Mouse (Mus musculus) liver, embryonic 15.5 days (tissue): Measurements from ENCODE around the gene Runx3. TPM values are rescaled to one million over a fixed set of nuclear protein-coding genes. Genes with fewer than 3 reads are reported as not detected.

ENCODE experiments used
- ATAC-seq: fragments of 200-750 bp; cut with Nextera tagmentation; 2 replicates; pipeline ENCODE4 v1.8.0; 2017; ENCODE audit warnings: moderate number of reproducible peaks, mild to moderate bottlenecking, moderate library complexity; ENCODE audit not compliant: insufficient read depth
- H3K27ac ChIP-seq: fragments of 300-500 bp; sonication (generic); replicated peaks from 2 replicates; pipeline ENCODE4 v1.5.1; 2015; ENCODE audit warnings: mild to moderate bottlenecking, inconsistent platforms
- H3K27me3 ChIP-seq: fragments of 300-500 bp; sonication (generic); 2 replicates; pipeline ENCODE4 v1.6.1; 2015; ENCODE audit warnings: mild to moderate bottlenecking, inconsistent platforms
- H3K36me3 ChIP-seq: fragments of 300-500 bp; sonication (generic); replicated peaks from 2 replicates; pipeline ENCODE4 v1.6.1; 2015; ENCODE audit warnings: moderate library complexity, mild to moderate bottlenecking, inconsistent platforms
- H3K4me1 ChIP-seq: fragments of 300-500 bp; sonication (generic); replicated peaks from 2 replicates; pipeline ENCODE4 v1.6.1; 2015; ENCODE audit warnings: inconsistent platforms
- H3K4me2 ChIP-seq: fragments of 300-500 bp; sonication (generic); 2 replicates; pipeline ENCODE4 v1.6.1; 2015; ENCODE audit warnings: moderate library complexity, mild to moderate bottlenecking, inconsistent platforms
- H3K4me3 ChIP-seq: fragments of 300-500 bp; sonication (generic); replicated peaks from 2 replicates; pipeline ENCODE4 v1.5.1; 2015; ENCODE audit warnings: mild to moderate bottlenecking, inconsistent platforms
- H3K9ac ChIP-seq: fragments of 300-500 bp; sonication (generic); 2 replicates; pipeline ENCODE4 v1.6.1; 2015; ENCODE audit warnings: moderate library complexity, mild to moderate bottlenecking, inconsistent platforms
- H3K9me3 ChIP-seq: fragments of 300-500 bp; sonication (generic); replicated peaks from 2 replicates; pipeline ENCODE4 v1.6.1; 2016; ENCODE audit warnings: inconsistent platforms
- WGBS: fragments of 180-500 bp; shearing (Covaris S2); methylation state at CpG from one replicate; pipeline ENCODE4 v1.1.7; 2015; ENCODE audit warnings: mixed read lengths; ENCODE audit not compliant: insufficient replicate concordance; 5-methylcytosine and 5-hydroxymethylcytosine counted together
- polyA plus RNA-seq: library from polyadenylated mRNA; unstranded; fragments of >200 nt; fragmentation: Nextera tagmentation; extraction: Ambion mirVana; gene quantifications from 2 replicates; pipeline ENCODE4 v1.2.1, GENCODE M21; 2015

The Runx3 gene
- polyA plus RNA-seq, 1 experiment from 2014 or later = 0.75 TPM

DNA sequence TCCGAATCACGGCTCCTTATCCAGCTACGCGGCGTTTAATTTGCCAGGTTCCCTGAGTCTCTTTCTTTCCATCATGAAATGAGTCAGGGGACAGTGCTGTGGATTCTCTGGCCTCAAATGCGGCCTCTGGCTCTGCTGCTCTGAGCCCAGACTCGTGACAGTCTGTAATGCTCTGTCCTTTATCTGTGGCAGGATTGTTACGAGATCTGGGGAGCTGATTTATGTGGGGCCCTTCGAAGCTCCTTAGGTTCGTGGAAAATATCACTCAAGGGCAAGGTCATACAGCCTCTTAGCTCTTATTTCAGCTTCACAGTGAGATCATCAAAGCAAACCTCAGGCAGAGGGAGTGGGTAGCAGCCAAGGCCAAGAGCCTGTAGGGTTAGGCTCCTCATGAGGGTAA lies 6.2 kb upstream of the Runx3 start:
- Histone ChIP-seq H3K4me1 (no peaks in the 10 kb centered on the region), H3K27ac (no peak overlapping the region), H3K36me3 (no peaks in the 10 kb centered on the region), H3K9me3 (no peaks in the 10 kb centered on the region), H3K27me3 (peaks cover 6% of the 10 kb centered on the region; the same call in 1 of the 2 replicates), H3K4me3 (no peak overlapping the region), H3K4me2 (no peak overlapping the region), H3K9ac (no peak overlapping the region)
- 65% methylated on average over 10 of the region's 10 CpGs for WGBS
- ATAC-seq = no peak

DNA sequence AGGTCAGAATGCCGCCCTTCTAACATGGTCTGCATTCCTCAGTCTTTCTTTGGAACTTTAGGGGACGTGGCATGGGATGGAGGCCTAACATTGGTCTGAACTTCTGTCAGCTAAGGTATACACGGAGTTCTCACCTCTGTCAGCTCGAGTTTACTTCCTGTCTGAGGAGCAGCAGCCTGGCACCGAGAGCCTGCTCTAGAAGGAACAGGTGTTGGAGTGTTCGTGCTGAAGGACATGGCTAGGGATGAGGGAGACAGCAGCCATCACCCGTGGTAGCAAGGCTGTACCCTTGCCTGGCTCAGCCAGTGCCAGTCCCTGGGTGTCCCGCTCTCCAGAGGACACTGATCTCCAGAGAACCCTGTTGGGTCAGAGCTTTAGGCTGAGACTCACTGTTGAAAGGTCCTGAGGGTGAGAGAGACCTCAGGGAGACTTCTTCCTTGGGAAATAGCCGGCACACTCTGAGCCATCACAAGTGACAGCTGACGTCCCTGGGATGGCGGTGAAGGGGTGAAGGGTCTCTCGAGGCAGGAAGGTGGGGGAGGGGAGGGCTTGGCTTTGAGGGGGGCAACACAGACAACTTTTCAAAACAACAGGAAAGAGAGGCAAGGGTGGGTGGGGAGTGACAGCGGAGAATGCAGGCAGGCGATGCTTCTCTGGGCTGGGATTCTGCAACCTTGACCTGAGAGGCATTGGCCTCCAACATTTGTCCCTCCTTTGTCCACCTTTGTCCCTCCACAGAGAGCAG lies 4.9 kb upstream of the Runx3 start:
- no peaks in the 10 kb centered on the region for H3K36me3 ChIP-seq
- H3K9ac ChIP-seq = no peak overlapping the region
- H3K9me3 ChIP-seq = no peaks in the 10 kb centered on the region
- H3K4me1 ChIP-seq = no peaks in the 10 kb centered on the region
- 45% methylated on average over 14 of the region's 14 CpGs for WGBS
- H3K27me3 ChIP-seq = 0 out of 2 replicates have a peak, but pooled peaks cover 2% of the 10 kb centered on the region
- H3K4me3 ChIP-seq = no peak overlapping the region
- H3K27ac ChIP-seq = no peak overlapping the region
- no peak for ATAC-seq
- H3K4me2 ChIP-seq = no peak overlapping the region

DNA sequence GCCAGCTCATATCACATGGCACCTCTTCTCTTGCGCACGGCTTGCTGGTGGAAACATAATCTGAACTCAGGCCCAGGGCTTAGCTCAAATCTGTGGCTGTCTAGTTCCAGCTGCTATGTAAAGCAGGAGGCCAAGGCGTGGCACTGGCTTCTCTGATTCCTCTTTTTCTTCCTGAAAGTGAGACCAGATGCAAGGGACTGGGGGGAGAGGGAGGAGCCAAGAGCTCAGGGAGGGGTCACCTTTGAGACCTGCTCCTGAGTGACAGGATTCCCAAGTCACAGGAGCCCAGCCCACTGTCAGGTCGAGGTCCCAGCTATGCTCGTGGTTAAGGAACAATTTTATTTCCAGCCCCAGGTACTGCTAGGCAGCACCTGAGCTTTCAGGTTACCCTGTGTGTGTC lies 4.1 kb upstream of the Runx3 start:
- WGBS = 39% methylated on average over 5 of the region's 5 CpGs
- no peak for ATAC-seq
- Histone ChIP-seq H3K36me3 (no peaks in the 10 kb centered on the region), H3K4me2 (no peak overlapping the region), H3K27ac (no peak overlapping the region), H3K9me3 (no peaks in the 10 kb centered on the region), H3K9ac (no peak overlapping the region), H3K27me3 (0 out of 2 replicates have a peak, but pooled peaks cover 2% of the 10 kb centered on the region), H3K4me1 (no peaks in the 10 kb centered on the region), H3K4me3 (no peak overlapping the region)

DNA sequence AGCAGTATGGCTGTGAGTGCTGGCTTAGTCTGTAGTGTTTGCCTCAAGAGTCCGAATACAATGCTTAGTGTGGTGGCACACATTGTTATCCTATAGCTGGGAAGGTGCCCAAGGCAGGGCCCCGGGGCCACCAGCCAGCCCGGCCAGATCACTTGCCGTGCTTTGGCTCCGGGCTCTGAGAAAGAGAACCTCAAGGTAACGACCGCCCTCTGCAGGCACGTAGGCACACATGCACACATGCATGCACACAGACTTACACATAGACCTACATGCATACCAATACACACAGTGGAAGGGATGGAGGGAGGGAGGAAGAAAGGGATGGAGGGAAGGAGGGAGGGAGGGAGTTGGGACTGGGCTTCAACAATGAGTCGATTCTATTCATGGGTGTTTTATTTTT lies 2.6 kb upstream of the Runx3 start:
- no peaks in the 10 kb centered on the region for H3K36me3 ChIP-seq
- no peak overlapping the region for H3K4me3 ChIP-seq
- no peak for ATAC-seq
- no peaks in the 10 kb centered on the region for H3K9me3 ChIP-seq
- no peak overlapping the region for H3K27ac ChIP-seq
- 79% methylated on average over 9 of the region's 9 CpGs for WGBS
- no peaks in the 10 kb centered on the region for H3K4me1 ChIP-seq
- H3K27me3 ChIP-seq = 0 out of 2 replicates have a peak, but pooled peaks cover 9% of the 10 kb centered on the region
- H3K4me2 ChIP-seq = no peak overlapping the region
- no peak overlapping the region for H3K9ac ChIP-seq

DNA sequence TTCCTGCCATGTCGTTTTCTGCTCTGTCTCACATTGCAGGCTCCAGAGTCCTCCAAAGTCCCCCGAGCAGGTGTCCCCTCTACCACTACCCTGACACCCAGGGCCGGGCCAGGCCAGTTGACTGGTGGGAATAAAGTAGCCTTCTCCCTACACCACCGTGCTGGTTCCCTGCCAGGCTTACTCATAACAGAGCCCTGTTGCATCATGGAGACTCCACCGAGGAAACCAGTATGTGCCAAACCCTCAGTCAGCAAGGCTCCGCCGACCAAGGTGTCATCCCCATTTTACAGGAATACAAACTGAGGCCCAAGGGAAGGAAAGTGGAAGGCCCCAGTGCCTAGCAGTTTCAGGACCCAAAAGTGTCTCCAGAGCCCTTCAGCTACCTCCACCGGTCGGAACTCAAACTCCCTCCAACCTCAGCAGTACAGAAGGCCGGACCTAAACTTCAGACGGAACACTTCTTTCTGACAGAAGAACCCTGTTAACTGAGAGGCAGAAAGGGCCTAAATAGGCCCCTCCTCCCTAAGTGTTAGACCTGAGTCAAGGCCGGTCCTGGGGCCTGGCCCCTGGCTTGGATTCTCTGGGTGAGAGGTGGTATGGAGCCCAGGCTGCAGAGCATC lies 1.5 kb upstream of the Runx3 start:
- Histone ChIP-seq H3K4me2 (no peak overlapping the region), H3K36me3 (no peaks in the 10 kb centered on the region), H3K27ac (no peak overlapping the region), H3K9ac (no peak overlapping the region), H3K9me3 (no peaks in the 10 kb centered on the region), H3K27me3 (0 out of 2 replicates have a peak, but pooled peaks cover 9% of the 10 kb centered on the region), H3K4me3 (no peak overlapping the region), H3K4me1 (no peaks in the 10 kb centered on the region)
- ATAC-seq = no peak
- WGBS = 73% methylated on average over 12 of the region's 12 CpGs

DNA sequence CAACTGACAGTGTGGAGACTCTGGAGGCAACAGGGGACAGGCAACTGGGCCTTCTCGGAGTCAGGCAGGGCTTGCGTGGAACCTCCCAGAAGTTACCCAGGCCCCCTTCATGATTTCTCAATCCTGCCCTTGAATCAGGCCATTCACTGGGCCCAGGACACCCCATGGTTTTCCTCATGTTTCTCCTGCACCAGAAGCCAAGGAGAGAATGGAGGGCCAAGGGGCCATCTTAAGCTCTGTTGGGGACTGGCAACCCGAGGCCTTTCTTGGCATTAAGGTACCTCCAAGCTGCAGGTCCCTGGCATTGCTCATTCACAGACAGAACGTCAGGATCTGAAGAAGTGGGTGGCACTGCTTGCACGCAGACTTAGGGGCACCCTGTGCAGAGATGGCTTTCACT lies 3.3 kb downstream of the Runx3 start:
- Histone ChIP-seq H3K27me3 (peaks cover 25% of the 10 kb centered on the region), H3K4me3 (no peak overlapping the region), H3K36me3 (no peaks in the 10 kb centered on the region), H3K4me1 (0 out of 2 replicates have a peak, but pooled peaks cover 3% of the 10 kb centered on the region), H3K9ac (no peak overlapping the region), H3K4me2 (no peak overlapping the region), H3K27ac (no peak overlapping the region), H3K9me3 (no peaks in the 10 kb centered on the region)
- 62% methylated on average over 5 of the region's 5 CpGs for WGBS
- no peak for ATAC-seq

DNA sequence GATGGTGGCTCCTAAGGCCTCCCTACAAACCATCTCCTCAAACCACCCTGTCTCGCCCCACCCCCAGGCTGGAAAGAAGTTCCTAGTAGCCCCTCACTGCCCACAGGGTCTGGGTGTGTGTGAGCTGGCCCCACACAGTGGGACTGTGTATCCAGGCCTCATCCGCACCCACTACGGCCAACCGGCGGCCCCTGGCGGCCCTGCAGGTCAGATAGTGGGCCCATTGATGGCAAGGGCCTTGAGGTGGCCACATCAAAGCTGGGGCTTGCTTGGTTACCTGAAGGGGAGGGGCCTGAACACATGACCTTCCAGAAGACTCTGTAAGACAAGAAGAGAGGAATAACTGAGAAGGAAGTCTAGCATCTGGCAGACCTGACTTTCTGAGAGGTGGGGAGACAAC lies 4.3 kb downstream of the Runx3 start:
- WGBS = 69% methylated on average over 6 of the region's 6 CpGs
- Histone ChIP-seq H3K4me1 (0 out of 2 replicates have a peak, but pooled peaks cover 3% of the 10 kb centered on the region), H3K36me3 (no peaks in the 10 kb centered on the region), H3K9ac (no peak overlapping the region), H3K4me2 (no peak overlapping the region), H3K27ac (no peak overlapping the region), H3K4me3 (no peak overlapping the region), H3K27me3 (peaks cover 35% of the 10 kb centered on the region), H3K9me3 (no peaks in the 10 kb centered on the region)
- no peak for ATAC-seq

DNA sequence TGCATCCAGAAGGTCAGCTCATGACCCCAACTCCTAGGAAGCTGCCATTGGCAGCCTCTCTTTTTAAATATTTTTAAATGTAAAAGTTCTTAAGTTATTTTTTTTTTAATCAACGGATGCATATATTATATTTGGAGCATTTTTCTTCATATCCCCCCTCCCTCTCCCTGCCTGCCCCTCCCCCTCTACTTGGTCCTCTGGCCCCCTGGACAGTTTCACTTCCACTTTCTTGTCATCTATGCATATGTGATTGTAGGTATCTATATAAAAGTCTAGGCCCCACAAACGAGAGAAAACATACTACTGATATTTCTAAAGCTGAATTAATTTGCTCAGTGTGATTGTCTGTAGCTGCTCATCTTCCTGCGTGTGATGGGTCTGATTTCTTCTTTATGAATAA lies 4.7 kb downstream of the Runx3 start:
- Histone ChIP-seq H3K4me3 (no peak overlapping the region), H3K36me3 (no peaks in the 10 kb centered on the region), H3K4me2 (no peak overlapping the region), H3K4me1 (0 out of 2 replicates have a peak, but pooled peaks cover 3% of the 10 kb centered on the region), H3K9me3 (no peaks in the 10 kb centered on the region), H3K9ac (no peak overlapping the region), H3K27me3 (peaks cover 38% of the 10 kb centered on the region), H3K27ac (no peak overlapping the region)
- WGBS = 46% methylated on average over 3 of the region's 3 CpGs
- no peak for ATAC-seq

DNA sequence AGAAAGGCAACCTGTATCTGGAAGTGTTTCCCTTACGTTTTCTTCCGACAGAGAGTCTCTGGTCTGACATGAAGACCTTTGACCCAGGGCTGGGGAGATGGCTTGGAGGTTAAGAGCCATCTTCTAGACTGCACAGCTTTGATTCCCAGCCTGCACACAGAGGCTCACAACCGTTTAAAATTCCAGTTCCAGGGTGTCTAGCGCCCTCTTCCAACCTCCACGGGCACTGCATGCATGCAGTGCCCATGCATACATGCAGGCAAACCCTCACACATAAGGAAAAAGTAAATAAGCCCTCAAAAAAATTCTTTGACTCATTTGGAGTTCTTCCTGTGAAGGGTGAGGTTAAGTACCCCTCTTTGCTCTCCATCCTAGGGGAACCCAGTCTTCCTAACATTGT lies 5.9 kb downstream of the Runx3 start:
- ATAC-seq = no peak
- H3K9me3 ChIP-seq = no peaks in the 10 kb centered on the region
- H3K4me1 ChIP-seq = 0 out of 2 replicates have a peak, but pooled peaks cover 3% of the 10 kb centered on the region
- H3K9ac ChIP-seq = no peak overlapping the region
- H3K36me3 ChIP-seq = no peaks in the 10 kb centered on the region
- no peak overlapping the region for H3K4me3 ChIP-seq
- H3K27me3 ChIP-seq = peaks cover 42% of the 10 kb centered on the region
- WGBS = 53% methylated on average over 5 of the region's 5 CpGs
- no peak overlapping the region for H3K27ac ChIP-seq
- no peak overlapping the region for H3K4me2 ChIP-seq

DNA sequence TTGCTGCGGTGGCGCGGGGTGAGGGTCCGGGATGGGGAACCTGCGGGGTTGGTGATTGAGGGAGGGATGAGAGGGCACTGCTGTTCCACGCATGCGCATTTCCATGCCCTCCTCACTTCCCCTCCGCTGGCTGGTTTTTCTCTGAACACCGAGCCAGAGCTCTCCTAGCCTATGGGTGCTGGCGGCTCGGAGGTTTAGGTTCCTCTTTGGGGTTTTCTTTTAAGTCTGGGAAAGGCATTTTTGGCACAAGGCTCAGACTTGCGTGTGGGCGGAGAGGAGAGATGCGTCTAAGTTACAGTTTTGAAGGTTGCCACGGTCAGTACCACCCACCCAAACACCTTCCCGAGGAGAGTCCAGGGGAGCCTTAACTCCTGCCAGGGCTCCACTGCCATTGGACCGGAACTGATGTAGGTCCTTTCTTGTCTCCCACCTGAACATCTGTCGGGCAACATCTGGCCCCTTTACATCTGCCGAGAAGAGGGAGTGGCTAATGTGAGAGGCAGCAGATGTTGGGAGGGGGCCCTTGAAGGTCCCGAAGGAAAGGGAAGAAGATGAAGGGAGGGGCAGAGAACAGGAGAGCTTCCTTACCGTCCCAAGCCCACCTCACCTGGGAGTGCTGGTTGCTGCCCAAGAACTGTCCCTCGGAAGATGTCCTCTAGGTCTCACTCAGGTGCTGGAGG lies 8.5 kb downstream of the Runx3 start:
- Histone ChIP-seq H3K4me1 (0 out of 2 replicates have a peak, but pooled peaks cover 3% of the 10 kb centered on the region), H3K27ac (no peak overlapping the region), H3K4me2 (peak overlapping the region; percentile 34), H3K9me3 (no peaks in the 10 kb centered on the region), H3K36me3 (no peaks in the 10 kb centered on the region), H3K27me3 (peaks cover 35% of the 10 kb centered on the region), H3K9ac (no peak overlapping the region), H3K4me3 (0 out of 2 replicates have a peak overlapping the region, but pooled peaks have one; percentile 7)
- no peak for ATAC-seq
- 6% methylated on average over 22 of the region's 22 CpGs for WGBS

DNA sequence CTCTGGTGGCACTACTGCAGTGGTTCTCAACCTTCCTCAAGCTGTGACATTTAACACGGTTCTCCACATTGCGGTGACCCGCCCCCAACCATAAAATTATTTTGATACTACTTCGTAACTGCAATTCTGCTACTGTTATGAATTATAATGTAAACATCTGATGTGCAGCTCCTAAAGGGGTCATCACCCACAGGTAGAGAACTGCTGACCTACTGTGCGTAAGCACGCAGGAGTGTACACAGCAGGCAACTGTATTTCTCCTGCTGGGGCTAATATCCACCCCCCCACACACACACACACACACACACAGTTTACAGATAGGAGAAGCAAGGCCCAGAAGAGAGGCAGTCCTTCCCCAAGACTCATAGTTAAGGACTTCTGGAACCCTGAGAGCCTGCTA lies 9.7 kb downstream of the Runx3 start:
- no peaks in the 10 kb centered on the region for H3K9me3 ChIP-seq
- no peak for ATAC-seq
- no peaks in the 10 kb centered on the region for H3K36me3 ChIP-seq
- no peak overlapping the region for H3K9ac ChIP-seq
- 75% methylated on average over 6 of the region's 6 CpGs for WGBS
- H3K4me3 ChIP-seq = no peak overlapping the region
- peaks cover 35% of the 10 kb centered on the region for H3K27me3 ChIP-seq
- H3K4me1 ChIP-seq = 0 out of 2 replicates have a peak, but pooled peaks cover 3% of the 10 kb centered on the region
- no peak overlapping the region for H3K4me2 ChIP-seq
- no peak overlapping the region for H3K27ac ChIP-seq
